Mouse (Mus musculus) skeletal muscle tissue, postnatal 0 days (tissue): ENCODE data around the gene Hist2h4. TPM values are rescaled to one million over a fixed set of nuclear protein-coding genes. Genes with fewer than 3 reads are reported as not detected.

Experiments used
- microRNA-seq, 2 experiments: library from miRNA; unstranded; fragments of <30 nt; microRNA quantifications; one replicate each; pipeline ENCODE4; 2016
- polyA plus RNA-seq: library from polyadenylated mRNA; unstranded; fragments of >200 nt; fragmentation: Nextera tagmentation; extraction: Ambion mirVana; gene quantifications from 2 replicates; pipeline ENCODE4 v1.2.1, GENCODE M21; 2015

The Hist2h4 gene
- polyA plus RNA-seq: 2.2 and 6.7 TPM in 2 replicates

DNA sequence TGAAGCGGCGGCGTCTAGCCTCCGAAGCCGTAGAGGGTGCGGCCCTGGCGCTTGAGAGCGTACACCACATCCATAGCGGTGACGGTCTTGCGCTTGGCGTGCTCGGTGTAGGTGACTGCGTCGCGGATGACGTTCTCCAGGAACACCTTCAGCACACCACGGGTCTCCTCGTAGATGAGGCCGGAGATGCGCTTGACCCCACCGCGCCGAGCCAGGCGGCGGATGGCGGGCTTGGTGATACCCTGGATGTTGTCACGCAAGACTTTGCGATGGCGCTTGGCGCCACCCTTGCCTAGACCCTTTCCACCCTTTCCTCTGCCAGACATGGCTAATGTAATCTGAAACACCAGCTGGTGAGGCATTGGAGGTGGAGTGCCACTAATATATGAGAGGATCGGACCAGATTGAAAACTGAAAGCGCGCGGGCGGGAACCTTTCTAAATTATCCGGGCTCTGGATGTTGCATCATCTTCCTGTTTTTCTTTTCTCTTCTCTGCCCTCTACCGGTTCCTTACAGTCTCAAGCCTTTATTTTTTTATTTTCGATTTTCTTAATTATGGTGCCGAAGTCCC is at the start of gene Hist2h4:
TSS of gene Hist2h4 (minus strand) at position 333 of the 572 bp plus-strand sequence.

DNA sequence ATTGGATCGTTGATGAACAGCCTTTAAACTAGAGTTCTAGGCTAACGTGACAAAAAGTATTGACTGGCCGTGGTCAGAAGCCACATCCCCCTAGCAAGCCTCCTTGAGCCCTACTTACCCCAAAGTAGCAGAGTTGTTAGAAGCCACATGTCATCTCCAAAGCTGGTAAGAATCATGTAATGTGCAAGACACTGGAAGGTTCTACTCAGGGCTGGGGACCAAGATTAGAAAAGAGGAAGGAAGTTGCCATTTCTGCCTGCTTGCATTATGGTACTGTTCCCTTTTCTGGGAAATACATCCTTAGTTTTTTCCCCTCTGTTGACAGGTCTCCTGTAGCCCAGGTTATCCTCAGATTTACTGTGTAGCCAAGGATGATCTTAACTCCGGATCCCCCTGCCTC is 30.7 kb upstream of the Hist2h4 start, which contains the start of gene Fcgr1:
TSS of gene Fcgr1 (minus strand) at position 183 of the 400 bp plus-strand sequence.

DNA sequence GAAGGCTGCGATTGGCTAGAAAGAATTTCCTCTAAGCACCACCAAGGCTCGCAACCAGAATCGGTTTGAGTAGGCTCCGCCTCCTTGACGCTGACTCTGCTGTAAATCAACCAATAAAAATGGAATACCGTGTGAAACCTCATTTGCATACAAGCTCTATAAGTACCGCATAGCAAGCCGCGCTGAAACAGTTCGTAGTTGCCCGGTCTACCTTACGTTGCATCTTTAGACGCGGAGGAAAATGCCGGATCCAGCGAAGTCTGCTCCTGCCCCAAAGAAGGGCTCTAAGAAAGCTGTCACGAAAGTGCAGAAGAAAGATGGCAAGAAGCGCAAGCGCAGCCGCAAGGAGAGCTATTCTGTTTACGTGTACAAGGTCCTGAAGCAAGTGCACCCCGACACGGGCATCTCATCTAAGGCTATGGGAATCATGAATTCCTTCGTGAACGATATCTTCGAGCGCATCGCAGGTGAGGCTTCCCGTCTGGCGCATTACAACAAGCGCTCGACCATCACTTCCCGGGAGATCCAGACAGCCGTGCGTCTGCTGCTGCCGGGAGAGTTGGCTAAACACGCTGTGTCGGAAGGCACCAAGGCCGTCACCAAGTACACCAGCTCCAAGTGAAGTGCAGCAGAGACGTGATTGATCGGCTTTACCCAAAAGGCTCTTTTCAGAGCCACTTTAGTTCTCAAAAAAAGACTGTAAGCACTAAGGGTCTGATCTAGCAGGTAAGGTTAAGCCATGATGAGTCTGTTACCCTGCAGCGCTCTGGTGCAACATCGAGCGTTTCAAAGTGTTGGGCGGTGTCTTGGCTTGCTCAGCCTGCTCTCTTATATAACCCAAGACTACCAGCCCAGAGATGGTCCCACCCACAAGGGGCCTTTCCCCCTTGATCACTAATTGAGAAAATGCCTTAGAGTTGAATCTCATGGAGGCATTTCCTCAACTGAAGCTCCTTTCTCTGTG is 6.7 kb upstream of the Hist2h4 start, which contains the start of gene Hist2h2bb:
TSS of gene Hist2h2bb (plus strand) at position 242 of the 964 bp plus-strand sequence.

GRCm38 (mm10) chr3:96268051-96268775 is 5.1 kb upstream of the Hist2h4 start, which contains the start of gene Hist2h3b:
Gene Hist2h3b (plus strand): TSS chr3:96268654.

GRCm38 (mm10) chr3:96246427-96246856 is 16.7 kb downstream of the Hist2h4 start, which contains the start of gene Hist2h3c1:
Gene Hist2h3c1 (plus strand): TSS chr3:96246685.

GRCm38 (mm10) chr3:96245003-96245886 is 17.9 kb downstream of the Hist2h4 start, which contains the start of gene Hist2h2aa1:
Gene Hist2h2aa1 (plus strand): TSS chr3:96245497.

DNA sequence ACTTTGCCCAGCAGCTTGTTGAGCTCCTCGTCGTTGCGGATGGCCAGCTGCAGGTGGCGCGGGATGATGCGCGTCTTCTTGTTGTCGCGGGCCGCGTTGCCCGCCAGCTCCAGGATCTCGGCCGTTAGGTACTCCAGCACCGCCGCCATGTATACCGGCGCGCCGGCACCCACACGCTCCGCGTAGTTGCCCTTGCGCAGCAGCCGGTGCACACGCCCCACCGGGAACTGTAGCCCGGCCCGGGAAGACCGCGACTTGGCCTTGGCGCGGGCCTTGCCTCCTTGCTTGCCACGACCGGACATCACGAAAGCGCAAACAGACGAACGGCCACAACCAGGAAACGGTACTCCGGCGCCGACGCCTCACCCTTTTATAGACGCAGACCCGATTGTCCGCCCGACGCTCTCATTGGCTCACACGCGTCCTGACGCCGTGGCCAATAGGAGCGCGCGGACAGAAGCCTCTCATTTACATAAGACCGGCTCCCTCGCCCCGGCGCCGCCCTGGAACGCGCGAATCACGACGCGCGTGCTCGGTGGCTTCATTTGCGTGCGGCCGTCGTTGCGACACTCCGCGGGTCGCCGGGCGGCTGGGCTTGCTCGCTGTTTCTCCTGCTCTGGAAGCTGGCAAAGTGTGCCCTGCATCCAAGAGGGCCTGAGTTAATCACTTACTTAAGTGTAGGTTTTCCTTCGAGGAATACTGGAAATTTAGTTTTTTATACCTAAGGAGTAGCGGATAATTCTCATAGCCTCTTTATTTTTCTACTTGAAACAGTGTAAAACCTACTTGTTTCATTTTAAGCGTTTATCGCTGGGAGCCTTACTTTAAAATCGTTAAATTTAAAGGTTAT is 22.9 kb downstream of the Hist2h4 start, which contains the start of gene Hist2h2aa2:
TSS of gene Hist2h2aa2 (minus strand) at position 328 of the 850 bp plus-strand sequence.

GRCm38 (mm10) chr3:96238954-96239793 is 23.9 kb downstream of the Hist2h4 start, which contains the start of gene Hist2h3c2:
Gene Hist2h3c2 (minus strand): TSS chr3:96239127.

GRCm38 (mm10) chr3:96220765-96221639 is 42.1 kb downstream of the Hist2h4 start, which contains the start of the genes Hist2h2ac and Hist2h2be:
Gene Hist2h2ac (minus strand): TSS chr3:96220880.
Gene Hist2h2be (plus strand): TSS chr3:96221119.

DNA sequence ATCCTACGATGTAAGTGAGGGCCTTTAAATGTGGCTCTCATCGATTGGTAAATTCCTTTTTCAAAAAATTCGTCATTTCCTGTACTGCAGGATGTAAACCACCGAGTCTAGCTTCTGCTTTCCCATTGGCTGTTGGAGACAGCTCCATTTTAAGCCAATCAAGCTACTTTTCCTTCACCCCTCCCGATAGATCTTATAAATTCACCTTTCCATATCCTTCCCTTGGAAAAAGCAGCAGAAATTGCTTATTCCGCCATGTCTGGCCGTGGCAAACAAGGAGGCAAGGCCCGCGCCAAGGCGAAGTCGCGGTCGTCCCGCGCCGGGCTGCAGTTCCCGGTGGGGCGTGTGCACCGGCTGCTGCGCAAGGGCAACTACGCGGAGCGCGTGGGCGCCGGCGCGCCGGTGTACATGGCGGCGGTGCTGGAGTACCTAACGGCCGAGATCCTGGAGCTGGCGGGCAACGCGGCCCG is 43.4 kb downstream of the Hist2h4 start, which contains the start of the genes Bola1 and Hist2h2ab:
TSS of gene Bola1 (minus strand) at position 49 of the 470 bp plus-strand sequence.
TSS of gene Hist2h2ab (plus strand) at position 205 of the 470 bp plus-strand sequence.

Small RNAs within 50 kb of the gene (microRNA-seq; reads per million reads assigned to microRNA genes)
- 0 to 0.10 reads per million in 2 experiments for gene Gm44492
- gene Gm47311: 0 reads per million in 2 experiments
- 0 reads per million in 2 experiments for gene Gm47313

Other genes starting within 250 kb of the Hist2h4 start
- 26.6 and 29.7 TPM in 2 replicates for gene Vps45, start 204.8 kb downstream of the Hist2h4 start, polyA plus RNA-seq
- 20.5 and 21.8 TPM in 2 replicates for gene Otud7b, start 158.8 kb downstream of the Hist2h4 start, polyA plus RNA-seq
- 8.6 and 10.7 TPM in 2 replicates for gene Mtmr11, start 101.3 kb downstream of the Hist2h4 start, polyA plus RNA-seq
- gene Sf3b4, start 91.0 kb downstream of the Hist2h4 start, polyA plus RNA-seq: 39.7 and 47.5 TPM in 2 replicates
- 0.71 and 0.97 TPM in 2 replicates for gene Sv2a, start 82.2 kb downstream of the Hist2h4 start, polyA plus RNA-seq
- gene Bola1, start 43.6 kb downstream of the Hist2h4 start, polyA plus RNA-seq: 47.6 and 49.2 TPM in 2 replicates
- 0.63 TPM in 1 of 2 replicates, not detected in the other for gene Hist2h2ab, start 43.4 kb downstream of the Hist2h4 start, polyA plus RNA-seq
- gene Hist2h2ac, start 42.4 kb downstream of the Hist2h4 start, polyA plus RNA-seq: 2.5 and 2.6 TPM in 2 replicates
- gene Hist2h2be, start 42.2 kb downstream of the Hist2h4 start, polyA plus RNA-seq: 1.4 and 1.6 TPM in 2 replicates
- 4.7 and 4.9 TPM in 2 replicates for gene Hist2h3c2, start 24.2 kb downstream of the Hist2h4 start, polyA plus RNA-seq
- gene Hist2h2aa2, start 23.0 kb downstream of the Hist2h4 start, polyA plus RNA-seq: 149 and 171 TPM in 2 replicates
- gene Hist2h2aa1, start 17.8 kb downstream of the Hist2h4 start, polyA plus RNA-seq: 42.9 and 46.5 TPM in 2 replicates
- gene Hist2h3c1, start 16.6 kb downstream of the Hist2h4 start, polyA plus RNA-seq: 0.76 TPM in 1 of 2 replicates, not detected in the other
- gene Hist2h3b, start 5.3 kb upstream of the Hist2h4 start, polyA plus RNA-seq: 10.9 and 17.3 TPM in 2 replicates
- gene Hist2h2bb, start 6.4 kb upstream of the Hist2h4 start, polyA plus RNA-seq: 3.3 and 4.0 TPM in 2 replicates
- gene Fcgr1, start 30.7 kb upstream of the Hist2h4 start, polyA plus RNA-seq: 3.3 and 4.7 TPM in 2 replicates
- 0.14 and 0.28 TPM in 2 replicates for gene BC107364, start 189.0 kb upstream of the Hist2h4 start, polyA plus RNA-seq